Mouse (Mus musculus) stomach, postnatal 0 days (tissue): ENCODE data around the gene Clec16a.

Experiments used
- CTCF ChIP-seq: IDR thresholded peaks from 2 replicates; pipeline ENCODE4 v1.5.1; 2016; ENCODE audit warnings: antibody characterized with exemption, low read depth, mild to moderate bottlenecking, moderate library complexity
- EP300 ChIP-seq: optimal IDR thresholded peaks from 2 replicates; pipeline ENCODE3; 2016; ENCODE audit warnings: antibody characterized with exemption

GRCm38 (mm10) chr16:10655236-10655635 lies 110.1 kb downstream of the Clec16a start:
- TF ChIP-seq EP300, result no peak
- no peak for TF ChIP-seq CTCF
